Mouse (Mus musculus) brain, embryonic 14.5 days (tissue): Measurements from ENCODE around the gene Osbpl3.

Experiments used
- CTCF ChIP-seq: fragments of 200-500 bp; IDR thresholded peaks from 2 replicates; pipeline ENCODE4 v1.5.1; 2012; ENCODE audit warnings: inconsistent platforms, mild to moderate bottlenecking, moderate library complexity, borderline replicate concordance; ENCODE audit not compliant: insufficient read depth, insufficient read length; ENCODE audit errors: extremely low read depth
- POLR2A ChIP-seq: fragments of 200-500 bp; IDR thresholded peaks from 2 replicates; pipeline ENCODE4 v1.6.1; 2012; ENCODE audit warnings: mild to moderate bottlenecking, inconsistent platforms, borderline replicate concordance; ENCODE audit not compliant: poor library complexity, insufficient read depth, insufficient read length, severe bottlenecking; ENCODE audit errors: extremely low read depth

- TF ChIP-seq CTCF (no peak), POLR2A (no peak)
Measured at GRCm38 (mm10) chr6:50362196-50362595, 93.8 kb downstream of the Osbpl3 start.
